Mouse (Mus musculus) Patski (cell line): ENCODE data around the gene Chpf. TPM values are rescaled to one million over a fixed set of nuclear protein-coding genes. Genes with fewer than 3 reads are reported as not detected.
A peak's percentile ranks its signal among the peaks of the same experiment; 100 is the strongest.

Source experiments
- ATAC-seq: fragments of 100-300 bp; one replicate; pipeline ENCODE4 v1.8.0; 2021
- CTCF ChIA-PET: fragments of 350-600 bp; sonication (Branson Sonifier 250); formaldehyde crosslinking; loops from one replicate; lab custom pipeline; 2022; ENCODE audit warnings: inconsistent platforms; lab: Charles Lee
- POLR2A ChIA-PET: fragments of 350-600 bp; sonication (Branson Sonifier 250); formaldehyde crosslinking; loops from one replicate; lab custom pipeline; 2022; ENCODE audit warnings: antibody characterized with exemption, inconsistent platforms; lab: Charles Lee
- DNase-seq: peaks from one replicate; pipeline ENCODE4 v3.0.0-alpha.2; 2011; ENCODE audit warnings: low read depth, low spot score
- H3K27me3 ChIP-seq: fragments of 371-371 bp; one replicate; pipeline ENCODE4 v1.5.1; 2021
- CTCF ChIP-seq: fragments of 100-300 bp; IDR thresholded peaks from one replicate; pipeline ENCODE4 v1.5.1; 2021
- in situ Hi-C: fragments of 300-500 bp; cut with MboI; formaldehyde crosslinking; loops from 3 replicates; pipeline ENCODE4 v1.11.1; 2018; ENCODE audit warnings: low pct_unique_long_range_greater_than_20kb, mixed read lengths
- polyA plus RNA-seq: library from polyadenylated mRNA; unstranded; gene quantifications from one replicate; pipeline ENCODE4 v1.2.3, GENCODE M21; 2021

The Chpf gene
- polyA plus RNA-seq, 1 experiment from 2014 or later: 65.0 TPM

DNA sequence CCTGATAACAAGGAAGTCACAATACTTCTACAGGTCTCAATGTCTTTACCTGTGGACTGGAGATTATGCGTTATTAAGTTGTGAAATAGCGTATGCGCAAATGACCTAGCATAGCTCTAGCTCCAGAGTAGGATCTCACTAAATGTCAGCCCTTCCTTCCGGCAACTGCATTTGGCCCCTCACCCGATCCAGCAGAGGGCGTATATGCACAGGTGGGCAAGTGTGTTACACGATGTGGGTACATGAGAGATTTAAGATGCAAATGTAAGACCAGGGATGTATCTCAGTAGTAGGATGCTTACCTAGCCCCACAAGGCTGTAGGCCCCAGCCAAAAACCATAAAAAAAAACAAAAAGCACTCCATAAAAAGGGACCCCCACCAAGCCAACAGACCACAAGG lies 20.3 kb upstream of the Chpf start:
- peaks cover 14% of the 10 kb centered on the region for H3K27me3 ChIP-seq
- POLR2A ChIA-PET: no interaction called here
- ATAC-seq: no peak
- TF ChIP-seq CTCF: no peak
- CTCF ChIA-PET: no interaction called here
- DNase-seq: no peak
- in situ Hi-C loops: no loop called here

DNA sequence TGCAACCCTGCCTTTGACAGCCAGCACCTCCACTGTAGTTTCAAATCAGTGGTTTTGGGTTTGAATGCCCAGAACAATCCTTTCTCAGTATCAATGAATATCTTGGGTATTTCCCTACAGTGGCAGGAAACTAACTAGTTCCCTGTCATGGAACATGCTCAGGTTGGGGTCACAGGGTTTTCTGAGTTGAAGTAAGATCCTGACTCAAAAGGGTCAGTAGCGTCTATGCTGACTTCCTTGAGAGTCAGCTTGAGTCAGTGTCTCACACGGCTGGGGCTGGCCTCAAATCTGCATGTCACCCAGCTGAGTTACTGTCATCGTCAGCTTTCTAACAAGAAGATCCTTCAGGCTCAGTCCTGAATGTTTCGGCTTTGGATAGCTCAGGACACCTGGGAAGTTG lies 19.8 kb upstream of the Chpf start:
- TF ChIP-seq CTCF: no peak
- ATAC-seq (no peak), DNase-seq (no peak)
- ChIA-PET CTCF (no interaction called here), POLR2A (no interaction called here)
- in situ Hi-C loops: no loop called here
- peaks cover 11% of the 10 kb centered on the region for H3K27me3 ChIP-seq

DNA sequence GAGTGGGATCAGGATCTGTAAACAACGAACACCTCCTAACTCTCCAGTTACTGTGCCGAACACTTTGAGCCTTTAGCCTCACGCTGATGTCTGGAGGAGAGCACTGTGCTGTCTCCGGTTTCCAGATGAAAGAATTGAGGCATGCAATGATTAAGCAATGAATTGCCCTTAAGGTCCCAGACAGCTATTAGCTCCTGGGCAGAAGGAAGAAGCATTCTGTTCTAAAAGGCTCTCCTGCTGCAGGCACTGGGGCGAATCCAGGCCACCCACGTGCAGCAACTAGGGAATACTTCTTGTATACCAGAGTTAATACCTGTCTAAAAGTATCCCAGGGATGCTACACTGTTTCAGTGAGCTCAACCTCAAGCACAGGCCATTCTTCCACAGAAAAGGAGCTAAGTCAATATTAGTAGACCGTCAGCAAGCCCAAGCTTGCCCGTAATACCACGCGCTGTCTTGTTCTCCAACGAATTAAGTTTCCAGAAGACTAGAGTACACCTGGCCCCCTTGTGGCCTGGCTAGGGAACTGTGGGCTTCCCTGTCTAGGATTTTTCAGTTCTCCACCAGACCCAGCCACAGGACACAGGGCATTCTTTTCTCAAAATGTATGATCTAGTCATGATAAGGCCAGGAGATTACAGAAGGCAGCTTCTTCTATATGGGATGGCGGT lies 15.9 kb upstream of the Chpf start:
- CTCF ChIA-PET: interaction anchor here (1.2 to 1.3 kb wide), 3 partner anchors 18 to 64 kb away, joined by 3 to 6 read pairs (median 5); no protein-coding TSS in a partner anchor
- in situ Hi-C loops: no loop called here
- peaks cover 4% of the 10 kb centered on the region for H3K27me3 ChIP-seq
- POLR2A ChIA-PET: interaction anchor here (0.8 kb wide), 1 partner anchor 9 kb away, joined by 3 read pairs; no protein-coding TSS in a partner anchor
- DNase-seq: no peak
- ATAC-seq: peak; percentile 48
- no peak for TF ChIP-seq CTCF

DNA sequence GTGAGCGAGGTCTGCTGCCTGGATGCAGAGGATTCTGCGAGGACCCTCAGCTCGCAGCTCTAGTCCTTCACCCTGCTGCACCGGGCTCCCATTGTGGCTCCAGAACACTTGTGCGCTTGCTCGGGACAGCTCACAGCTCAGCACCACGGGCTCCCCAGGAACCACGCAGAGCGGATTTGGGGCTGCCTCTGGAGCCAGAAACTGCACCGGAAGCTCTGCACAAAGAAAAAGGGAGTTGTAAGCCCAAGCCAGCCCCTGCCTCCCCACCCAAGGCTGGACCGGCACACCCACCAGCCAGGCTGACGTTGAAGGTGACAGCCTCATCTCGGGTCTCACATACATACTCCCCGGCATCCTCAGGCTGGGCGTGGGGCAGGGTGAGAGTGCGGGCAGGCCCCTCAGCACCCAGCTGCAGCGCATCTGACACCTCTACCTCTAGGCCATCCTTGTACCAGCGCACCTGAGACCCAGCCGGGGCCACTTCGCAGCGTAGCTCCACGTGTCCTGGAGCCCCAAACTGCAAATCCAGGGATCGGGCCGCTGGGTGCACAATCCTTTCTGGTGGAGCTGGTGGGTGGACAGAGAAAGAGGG lies 13.6 kb upstream of the Chpf start:
- DNase-seq: no peak
- TF ChIP-seq CTCF: no peak
- ChIA-PET POLR2A (interaction anchor here (0.7 to 1.1 kb wide), 2 partner anchors 9 to 14 kb away, joined by 3 to 4 read pairs; partner anchors contain the start of genes Chpf and Tmem198), CTCF (no interaction called here)
- in situ Hi-C loops: no loop called here
- peaks cover 4% of the 10 kb centered on the region for H3K27me3 ChIP-seq
- no peak for ATAC-seq

DNA sequence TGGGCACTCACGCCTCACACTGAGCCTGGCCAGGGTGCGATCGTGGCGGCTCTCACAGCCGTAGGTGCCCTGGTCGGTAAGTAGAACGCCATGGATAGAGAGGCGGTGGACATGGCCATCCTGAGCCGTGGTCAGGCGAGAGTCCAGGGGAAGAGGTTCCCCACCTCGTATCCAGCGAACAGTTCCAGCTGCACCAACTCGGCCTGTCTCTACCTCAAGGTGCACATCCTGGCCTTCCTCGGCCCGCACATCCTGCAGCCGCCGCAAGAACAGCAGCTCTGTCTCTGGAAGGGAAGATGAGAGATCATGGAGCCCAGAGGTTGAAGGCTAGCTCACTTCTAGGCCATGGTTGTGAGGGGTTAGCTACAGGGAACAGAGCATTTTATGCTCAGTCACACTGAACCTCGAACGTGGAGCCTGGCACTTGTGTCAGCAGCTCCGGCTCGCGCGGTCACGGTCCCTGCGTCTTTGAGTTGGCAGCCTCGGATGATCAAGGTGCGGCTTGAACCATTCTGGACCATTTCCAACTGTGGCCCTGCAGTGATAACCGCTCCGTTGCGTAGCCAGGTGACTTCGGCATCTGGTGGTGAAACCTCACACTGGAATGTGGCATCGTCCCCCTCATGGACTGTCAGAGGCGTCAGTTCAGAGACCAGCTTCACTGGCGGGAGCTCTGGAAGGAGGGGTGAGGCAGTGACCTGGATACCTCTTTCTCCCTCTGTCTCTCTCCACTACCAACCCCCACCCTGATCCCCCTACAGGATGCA lies 11.9 kb upstream of the Chpf start:
- in situ Hi-C loops: no loop called here
- CTCF ChIA-PET: no interaction called here
- H3K27me3 ChIP-seq: no peaks in the 10 kb centered on the region
- POLR2A ChIA-PET: no interaction called here
- ATAC-seq (no peak), DNase-seq (no peak)
- no peak for TF ChIP-seq CTCF

DNA sequence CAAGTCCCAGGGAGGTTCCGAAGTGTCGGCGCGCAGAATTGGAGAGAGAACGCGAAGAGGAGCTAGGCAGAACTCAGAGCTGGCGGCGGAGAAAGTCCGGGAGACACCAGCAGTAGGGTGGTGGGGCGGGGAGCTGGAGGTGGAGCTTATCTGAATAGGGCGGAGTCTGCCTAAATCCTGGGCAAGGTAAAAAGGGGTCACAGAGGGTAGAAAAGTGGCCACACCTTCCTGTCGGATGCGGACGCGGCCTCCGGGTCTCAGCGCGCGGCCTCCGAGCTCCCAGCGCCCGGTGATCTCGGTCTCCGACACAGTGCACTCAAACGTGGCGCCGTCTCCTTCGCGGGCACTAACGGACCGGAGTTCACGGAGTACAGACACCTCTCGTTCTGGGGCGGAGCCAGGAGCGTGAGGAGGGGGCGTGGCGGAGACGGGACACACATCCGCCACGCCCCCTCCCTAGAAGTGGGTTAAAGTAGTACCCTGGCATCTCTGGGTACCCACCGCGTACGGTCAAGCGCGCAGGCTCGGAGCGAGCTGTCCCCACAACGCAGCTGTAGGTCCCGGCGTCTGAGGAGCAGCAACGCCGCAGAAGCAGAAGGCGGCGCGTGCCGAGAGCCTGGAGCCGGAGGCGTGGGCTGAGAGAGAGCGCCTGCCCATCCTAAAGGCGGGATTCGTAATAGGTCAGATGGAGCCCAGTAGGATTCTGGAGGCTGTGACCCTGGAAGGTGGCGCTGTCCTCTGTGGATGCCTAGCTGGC lies 8.5 kb upstream of the Chpf start:
- POLR2A ChIA-PET: interaction anchor here (0.6 to 1.2 kb wide), 4 partner anchors 9 to 101 kb away, joined by 4 to 10 read pairs (median 6); partner anchors contain the start of genes Chpf and Tmem198
- no peak for TF ChIP-seq CTCF
- CTCF ChIA-PET: interaction anchor here (1.0 to 2.4 kb wide), 3 partner anchors 10 to 233 kb away, joined by 3 to 17 read pairs (median 3); no protein-coding TSS in a partner anchor
- no peaks in the 10 kb centered on the region for H3K27me3 ChIP-seq
- in situ Hi-C loops: no loop called here
- no peak for DNase-seq
- ATAC-seq: peak; percentile 75

DNA sequence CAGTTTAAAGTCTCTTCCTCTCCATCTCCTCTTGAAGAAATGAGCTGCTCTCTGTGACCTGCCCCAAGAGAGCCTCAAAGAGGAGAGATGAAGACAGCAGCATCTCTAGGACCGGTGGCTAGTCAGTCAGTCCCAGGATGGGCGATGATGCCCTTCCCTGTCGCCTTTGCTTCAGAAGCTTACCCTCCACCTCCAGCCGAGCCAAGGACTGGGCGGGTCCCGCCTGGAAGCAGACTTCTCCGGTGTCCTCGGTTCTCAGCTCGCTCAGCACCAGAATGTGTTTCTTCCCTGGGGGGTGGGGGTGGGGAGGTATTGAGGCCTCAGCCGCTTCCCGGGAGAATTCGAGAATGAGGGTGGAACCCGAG lies 7.9 kb upstream of the Chpf start:
- ChIA-PET POLR2A (interaction anchor here (0.6 to 1.2 kb wide), 3 partner anchors 8 to 102 kb away, joined by 4 to 10 read pairs (median 7); partner anchors contain the start of genes Chpf and Tmem198), CTCF (interaction anchor here (1.0 to 2.4 kb wide), 3 partner anchors 10 to 233 kb away, joined by 3 to 17 read pairs (median 3); no protein-coding TSS in a partner anchor)
- no peak for TF ChIP-seq CTCF
- H3K27me3 ChIP-seq: no peaks in the 10 kb centered on the region
- DNase-seq (no peak), ATAC-seq (peak; percentile 3)
- in situ Hi-C loops: no loop called here

DNA sequence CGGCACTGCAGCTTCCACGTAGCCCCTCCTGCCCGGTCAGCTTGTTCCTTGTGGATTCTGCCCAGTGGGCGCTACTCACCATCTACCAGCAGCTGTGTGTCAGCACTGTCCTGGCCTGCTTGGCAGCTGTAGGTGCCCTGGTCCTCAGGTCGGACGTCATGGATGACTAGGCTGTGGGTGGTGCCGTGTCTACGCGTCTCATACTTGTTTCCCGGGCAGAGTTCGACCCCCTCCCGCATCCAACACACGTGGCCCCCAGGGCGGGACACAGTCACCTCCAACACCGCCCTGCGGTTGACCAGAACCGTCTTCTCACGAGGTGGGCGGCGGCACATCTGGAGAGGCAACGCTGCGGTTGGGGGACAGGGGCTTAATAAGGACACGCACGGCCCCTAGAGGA lies 7.5 kb upstream of the Chpf start:
- ATAC-seq (no peak), DNase-seq (no peak)
- in situ Hi-C loops: no loop called here
- TF ChIP-seq CTCF: no peak
- CTCF ChIA-PET: interaction anchor here (1.0 to 2.4 kb wide), 2 partner anchors 9 to 232 kb away, joined by 3 to 17 read pairs; no protein-coding TSS in a partner anchor
- H3K27me3 ChIP-seq: no peaks in the 10 kb centered on the region
- POLR2A ChIA-PET: interaction anchor here (0.6 to 1.2 kb wide), 4 partner anchors 8 to 102 kb away, joined by 3 to 10 read pairs (median 6); partner anchors contain the start of genes Chpf and Tmem198

DNA sequence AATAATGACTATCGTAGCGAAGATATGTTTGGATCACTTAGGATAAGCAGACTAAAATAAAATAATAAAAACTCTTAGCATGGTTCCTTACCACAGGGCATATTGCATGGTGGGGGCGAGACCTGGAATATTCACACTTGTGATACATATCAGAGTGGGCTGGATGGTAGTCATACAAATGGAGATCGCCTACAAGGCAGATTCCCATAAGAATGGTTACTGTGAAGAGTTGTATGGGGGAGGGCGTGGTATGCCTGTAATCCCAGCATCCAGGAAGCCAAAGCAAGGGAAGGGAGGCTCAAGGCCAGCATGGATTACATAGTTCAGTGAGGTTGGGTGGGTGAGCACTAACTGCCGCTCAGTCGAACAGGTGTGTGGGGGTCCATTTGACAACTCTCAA lies 1.6 kb upstream of the Chpf start:
- H3K27me3 ChIP-seq: no peaks in the 10 kb centered on the region

DNA sequence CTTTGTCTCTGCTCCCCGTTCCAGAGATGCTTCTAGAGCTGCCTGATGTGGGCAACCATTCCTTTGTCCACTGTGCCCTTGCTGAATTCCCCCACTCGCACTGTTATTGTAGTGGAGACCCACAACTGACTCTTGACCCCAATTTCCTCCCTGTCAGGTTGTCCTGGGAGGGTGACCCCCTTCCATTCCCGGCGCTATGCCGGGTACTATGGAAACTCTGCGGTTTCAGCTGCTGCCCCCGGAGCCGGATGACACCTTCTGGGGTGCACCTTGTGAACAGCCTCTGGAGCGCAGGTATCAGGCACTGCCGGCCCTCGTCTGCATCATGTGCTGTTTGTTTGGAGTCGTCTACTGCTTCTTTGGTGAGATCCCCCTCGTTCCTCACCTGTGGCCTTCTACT lies 929 bp upstream of the Chpf start:
- ATAC-seq (no peak), DNase-seq (no peak)
- ChIA-PET CTCF (no interaction called here), POLR2A (no interaction called here)
- no peaks in the 10 kb centered on the region for H3K27me3 ChIP-seq
- no peak for TF ChIP-seq CTCF
- in situ Hi-C loops: no loop called here

More for the DNA sequence above, 1.6 kb upstream of the Chpf start:
- ChIA-PET POLR2A (no interaction called here), CTCF (no interaction called here)
- ATAC-seq (no peak), DNase-seq (no peak)
- no peak for TF ChIP-seq CTCF
- in situ Hi-C loops: no loop called here
